ENCODE assay signal across 26 mouse cellular contexts in genomic region chr14:47624837-47625236, GRCm38 (mm10). TPM values are rescaled to one million over a fixed set of nuclear protein-coding genes. Genes with fewer than 3 reads are reported as not detected.
DNase-seq lines count a peak whose midpoint lies in the region; ATAC-seq and TF ChIP-seq lines count a peak whose summit lies in the region.
"Had no signal": no experiment of that assay in that cellular context is flagged by ENCODE, and none has a peak within 500 bp of the region (broad histone marks: within the 10 kb centered on the region; RNA-seq: fewer than 3 reads in every experiment).

No protein-coding gene starts in this region.

- no peaks in the 10 kb centered on the region for H3K27me3 ChIP-seq in kidney, postnatal 0 days (ENCODE audit: insufficient read depth, low read length)
- no peaks in the 10 kb centered on the region for H3K27me3 ChIP-seq in embryonic facial prominence, embryonic 14.5 days (replicated peaks; ENCODE audit: control insufficient read depth, insufficient read depth, low read length)
- no peaks in the 10 kb centered on the region for H3K27me3 ChIP-seq in small intestine, adult 2 months (ENCODE audit: control insufficient read depth, insufficient read depth, low read length)
- H3K27me3 ChIP-seq: CH12.LX; heart, embryonic 15.5 days; hindbrain, embryonic 13.5 days; midbrain, embryonic 13.5 days; Patski had no signal

- no peak overlapping the region for H3K4me3 ChIP-seq in kidney, postnatal 0 days (replicated peaks; ENCODE audit: low read depth, low read length)
- no peak overlapping the region for H3K4me3 ChIP-seq in embryonic facial prominence, embryonic 14.5 days (ENCODE audit: low read depth, low read length)
- peak overlapping the region; percentile 20; the same call in 1 of the 2 replicates for H3K4me3 ChIP-seq in small intestine, adult 2 months (ENCODE audit: low read depth, low read length)
- H3K4me3 ChIP-seq: heart, embryonic 15.5 days; hindbrain, embryonic 13.5 days; left cerebral cortex, adult 2 months; midbrain, embryonic 13.5 days had no signal

- ATAC-seq in kidney, postnatal 0 days (replicated peaks; ENCODE audit: low FRiP score, low read depth), result no peak
- ATAC-seq in embryonic facial prominence, embryonic 14.5 days (ENCODE audit: low read depth), result no peak
- ATAC-seq: forebrain, embryonic 16.5 days; midbrain, embryonic 13.5 days; Patski had no signal

- H3K4me2 ChIP-seq in kidney, postnatal 0 days (ENCODE audit: low read length), result peak overlapping the region; percentile 44; the same call in 1 of the 2 replicates
- H3K4me2 ChIP-seq in embryonic facial prominence, embryonic 14.5 days (ENCODE audit: low read depth, low read length), result peak overlapping the region; percentile 0; the same call in 1 of the 2 replicates
- H3K4me2 ChIP-seq: heart, embryonic 15.5 days; hindbrain, embryonic 13.5 days; liver, embryonic 11.5 days; midbrain, embryonic 13.5 days had no signal

- TF ChIP-seq CTCF in kidney, postnatal 0 days (IDR thresholded peaks at IDR 0.05; ENCODE audit: low read depth), result no peak
- TF ChIP-seq CTCF in small intestine, adult 2 months (IDR thresholded peaks at IDR 0.05; ENCODE audit: extremely low read depth, insufficient read length, insufficient replicate concordance, low read depth, low read length), result no peak

- no peaks in the 10 kb centered on the region for H3K9me3 ChIP-seq in kidney, postnatal 0 days (replicated peaks; ENCODE audit: low read length)
- no peaks in the 10 kb centered on the region for H3K9me3 ChIP-seq in embryonic facial prominence, embryonic 14.5 days (ENCODE audit: control insufficient read depth, low read length)
- H3K9me3 ChIP-seq: G1E; heart, embryonic 15.5 days; hindbrain, embryonic 13.5 days; midbrain, embryonic 13.5 days had no signal

- H3K27ac ChIP-seq in kidney, postnatal 0 days, result no peak overlapping the region
- H3K27ac ChIP-seq in embryonic facial prominence, embryonic 14.5 days (replicated peaks; ENCODE audit: low read depth, low read length), result no peak overlapping the region
- H3K27ac ChIP-seq in small intestine, adult 2 months (ENCODE audit: insufficient read depth, low read depth, low read length), result no peak overlapping the region
- H3K27ac ChIP-seq: heart, embryonic 15.5 days; hindbrain, embryonic 13.5 days; left cerebral cortex, adult 2 months; midbrain, embryonic 13.5 days had no signal

- no peak overlapping the region for H3K9ac ChIP-seq in kidney, postnatal 0 days (ENCODE audit: low read depth, low read length)
- no peak overlapping the region for H3K9ac ChIP-seq in embryonic facial prominence, embryonic 14.5 days (ENCODE audit: low read depth, low read length)
- H3K9ac ChIP-seq: heart, embryonic 15.5 days; hindbrain, embryonic 13.5 days; midbrain, embryonic 13.5 days had no signal

- H3K36me3 ChIP-seq in kidney, postnatal 0 days (ENCODE audit: insufficient read depth, low read length), result no peaks in the 10 kb centered on the region
- H3K36me3 ChIP-seq in embryonic facial prominence, embryonic 14.5 days (ENCODE audit: control insufficient read depth, insufficient read depth, low read length), result no peaks in the 10 kb centered on the region
- H3K36me3 ChIP-seq in small intestine, adult 2 months (ENCODE audit: control insufficient read depth, insufficient read depth, low read length), result no peaks in the 10 kb centered on the region
- H3K36me3 ChIP-seq: G1E; heart, embryonic 15.5 days; hindbrain, embryonic 13.5 days; midbrain, embryonic 13.5 days had no signal

- no peak for DNase-seq in kidney, postnatal 0 days (ENCODE audit: low spot score)
- no peak for DNase-seq in kidney, postnatal 10 days
- peak; percentile 35 for DNase-seq in embryonic facial prominence, embryonic 14.5 days (ENCODE audit: low spot score)
- DNase-seq in gonadal fat pad, adult 2 months (ENCODE audit: low read depth), result peak; percentile 77
- DNase-seq in gastrocnemius, postnatal 25 days, result no peak
- no peak for DNase-seq in adrenal gland, adult 2 months
- DNase-seq: cerebellum, adult 11 months; cerebellum, adult 9-11 months; gastrocnemius, postnatal 10 days; heart, postnatal 36 days; kidney, adult 18-20 months; kidney, postnatal 36 days; lung, adult 2 months; lung, postnatal 14 days; right cerebral cortex, postnatal 25 days; thymus, postnatal 25 days had no signal

- TF ChIP-seq POLR2A in small intestine, adult 2 months (IDR thresholded peaks at IDR 0.05; ENCODE audit: low read depth, low read length), result no peak

- H3K4me1 ChIP-seq in kidney, postnatal 0 days (replicated peaks; ENCODE audit: insufficient read depth, low read length), result no peaks in the 10 kb centered on the region; the same call in 1 of the 2 replicates
- no peaks in the 10 kb centered on the region for H3K4me1 ChIP-seq in embryonic facial prominence, embryonic 14.5 days (ENCODE audit: control insufficient read depth, insufficient read depth, low read length)
- no peaks in the 10 kb centered on the region for H3K4me1 ChIP-seq in small intestine, adult 2 months (ENCODE audit: control insufficient read depth, insufficient read depth, insufficient read length, low read length)
- H3K4me1 ChIP-seq: hindbrain, embryonic 13.5 days; midbrain, embryonic 13.5 days had no signal

- WGBS in kidney, postnatal 0 days, result 56% methylated on average over 3 of the region's 3 CpGs
- WGBS in embryonic facial prominence, embryonic 14.5 days, result 61% methylated on average over 3 of the region's 3 CpGs
- WGBS in small intestine, adult 2 months, result 29% methylated on average over 3 of the region's 3 CpGs

RNA-seq across cellular contexts. Expression of gene Ktn1, which starts 23.4 kb away (rescaled TPM):
- 68.3 and 69.0 TPM in 2 replicates for polyA plus RNA-seq in kidney, postnatal 0 days (2015; fragmentation: Nextera tagmentation; extraction: Ambion mirVana)
- 60.6 and 62.9 TPM in 2 replicates for polyA plus RNA-seq in embryonic facial prominence, embryonic 14.5 days (2014; fragmentation: Nextera tagmentation; extraction: Ambion mirVana)
- polyA plus RNA-seq in gonadal fat pad, adult 2 months (2012; rRNA removed), result 8.2 and 9.1 TPM in 2 replicates
- polyA plus RNA-seq in small intestine, adult 2 months (2012; rRNA removed), result 0.80 and 1.6 TPM in 2 replicates
- total RNA-seq in gastrocnemius, postnatal 25 days (2021), result 100 to 1,000 TPM; 158 to 175 TPM
- total RNA-seq in adrenal gland, adult 2 months (2021), result 10 to 100 TPM; 38.3 to 55.1 TPM
- 2.1 and 3.4 TPM in 2 replicates for polyA plus RNA-seq in adrenal gland, adult 2 months (2012; rRNA removed)

RNA-seq across cellular contexts. Expression of gene Atg14, which starts 54.4 kb away (rescaled TPM):
- polyA plus RNA-seq in kidney, postnatal 0 days (2015; fragmentation: Nextera tagmentation; extraction: Ambion mirVana), result 13.8 and 13.9 TPM in 2 replicates
- 12.5 and 14.4 TPM in 2 replicates for polyA plus RNA-seq in embryonic facial prominence, embryonic 14.5 days (2014; fragmentation: Nextera tagmentation; extraction: Ambion mirVana)
- polyA plus RNA-seq in gonadal fat pad, adult 2 months (2012; rRNA removed), result 8.4 and 8.7 TPM in 2 replicates
- 2.2 and 5.5 TPM in 2 replicates for polyA plus RNA-seq in small intestine, adult 2 months (2012; rRNA removed)
- 1 to 10 TPM; 5.3 to 6.4 TPM for total RNA-seq in gastrocnemius, postnatal 25 days (2021)
- total RNA-seq in adrenal gland, adult 2 months (2021), result 10 to 100 TPM; 13.9 to 14.0 TPM
- polyA plus RNA-seq in adrenal gland, adult 2 months (2012; rRNA removed), result 11.1 and 17.8 TPM in 2 replicates

Comparison
In these comparisons a context has a peak if more than half of its experiments do, and no peak if none do; other contexts are left out.
1. DNase-seq: peak in embryonic facial prominence, embryonic 14.5 days (single experiment) and gonadal fat pad, adult 2 months (single experiment); none in kidney, postnatal 0 days (single experiment), kidney, postnatal 10 days (single experiment), gastrocnemius, postnatal 25 days (single experiment) and adrenal gland, adult 2 months (single experiment).